ENCODE assay signal across 22 mouse cellular contexts in the genomic region with DNA sequence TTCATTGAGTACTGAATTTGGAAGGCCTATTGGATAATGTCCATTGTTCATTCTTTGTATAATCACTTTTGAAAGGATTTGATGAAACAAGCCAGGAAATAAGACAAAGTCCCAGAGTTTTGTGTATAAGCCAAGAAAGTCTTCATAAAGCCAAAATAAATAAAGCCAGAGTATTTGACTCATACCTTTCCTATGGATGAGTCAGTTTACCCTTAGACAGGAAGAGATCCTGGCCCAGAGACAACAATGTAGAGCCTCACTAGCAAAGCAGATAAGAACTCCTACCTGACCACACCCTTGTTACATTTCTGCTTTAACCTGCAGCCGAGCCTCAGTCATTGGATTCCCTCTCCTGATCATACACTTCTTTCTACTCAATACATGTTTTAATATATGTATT. TPM values are rescaled to one million over a fixed set of nuclear protein-coding genes. Genes with fewer than 3 reads are reported as not detected.
"Had no signal": no experiment of that assay in that cellular context is flagged by ENCODE, and none has a peak within 500 bp of the region (broad histone marks: within the 10 kb centered on the region; RNA-seq: fewer than 3 reads in every experiment).

No protein-coding gene starts in this region.

- H3K4me1 ChIP-seq: megakaryocyte, embryonic 14.5 days; midbrain, embryonic 13.5 days; midbrain, embryonic 15.5 days; neural tube, embryonic 12.5 days had no signal

- H3K9ac ChIP-seq: liver, postnatal 0 days; lung, embryonic 15.5 days; midbrain, embryonic 13.5 days; midbrain, embryonic 15.5 days; neural tube, embryonic 12.5 days had no signal

- H3K4me2 ChIP-seq: lung, embryonic 15.5 days; midbrain, embryonic 11.5 days; midbrain, embryonic 13.5 days; midbrain, embryonic 15.5 days; neural tube, embryonic 12.5 days had no signal

- H3K27ac ChIP-seq: lung, embryonic 15.5 days; macrophage; midbrain, embryonic 13.5 days; midbrain, embryonic 15.5 days; neural tube, embryonic 12.5 days had no signal

- H3K9me3 ChIP-seq: lung, embryonic 15.5 days; megakaryocyte, embryonic 14.5 days; midbrain, embryonic 13.5 days; midbrain, embryonic 15.5 days; neural tube, embryonic 12.5 days had no signal

- H3K27me3 ChIP-seq: lung, embryonic 15.5 days; megakaryocyte, embryonic 14.5 days; midbrain, embryonic 13.5 days; midbrain, embryonic 15.5 days; neural tube, embryonic 12.5 days had no signal

- DNase-seq: liver, postnatal 0 days; lung, adult 2 months; lung, postnatal 14 days; lung, postnatal 36 days; right cerebral cortex, postnatal 14 days; right cerebral cortex, postnatal 4 days; spleen, adult 18-20 months; thymus, adult 2 months; thymus, postnatal 25 days; thymus, postnatal 4 days had no signal

- ATAC-seq: liver, postnatal 0 days; lung, postnatal 0 days; midbrain, embryonic 13.5 days; midbrain, embryonic 15.5 days had no signal

- H3K36me3 ChIP-seq: lung, embryonic 15.5 days; midbrain, embryonic 15.5 days; neural tube, embryonic 12.5 days had no signal

- H3K4me3 ChIP-seq: lung, embryonic 15.5 days; megakaryocyte, embryonic 14.5 days; midbrain, embryonic 13.5 days; midbrain, embryonic 15.5 days; neural tube, embryonic 12.5 days had no signal

RNA-seq across cellular contexts. Expression of gene Tbx15, which starts 52.1 kb away (rescaled TPM):
- total RNA-seq: megakaryocyte progenitor cell, adult 5-6 weeks; monocyte, adult 5-6 weeks; neutrophil, adult 5-6 weeks had no signal
- polyA plus RNA-seq: macrophage; small intestine, adult 2 months had no signal
